Mouse (Mus musculus): ENCODE measurements at regions not wholly inside any gene's neighbourhood (a gene's known extent, or its start where the extent isn't known, plus 50 kb on each side); places are given as distances from the start of the nearest gene placed in this dataset.

GRCm38 (mm10) chr5:118447366-118447765, 113.1 kb upstream of the Med13l start:
- intact Hi-C loops (cut with DNase I): no loop called here
- DNase-seq: peak in 1 of 2 experiments; percentile 51

GRCm38 (mm10) chr5:118448884-118449515, 111.5 kb upstream of the Med13l start:
- no peak for DNase-seq
- intact Hi-C loops (cut with DNase I): no loop called here

GRCm38 (mm10) chr5:118449893-118450292, 110.6 kb upstream of the Med13l start:
- intact Hi-C loops (cut with DNase I): no loop called here
- no peak for DNase-seq

- no peak for DNase-seq
- intact Hi-C loops (cut with DNase I): no loop called here
Measured at GRCm38 (mm10) chr5:118452052-118452451, 108.4 kb upstream of the Med13l start.

GRCm38 (mm10) chr5:118454096-118454495, 106.4 kb upstream of the Med13l start:
- intact Hi-C loops (cut with DNase I): no loop called here
- no peak for DNase-seq

GRCm38 (mm10) chr5:118458727-118459390, 101.6 kb upstream of the Med13l start:
- intact Hi-C loops (cut with DNase I): no loop called here
- peak; percentile 67 to 72 for DNase-seq

GRCm38 (mm10) chr5:118459391-118459792, 101.1 kb upstream of the Med13l start:
- intact Hi-C loops (cut with DNase I): no loop called here
- peak; percentile 33 to 36 for DNase-seq

- intact Hi-C loops (cut with DNase I): loop anchor here (5.0 kb wide), 1 partner anchor 50 kb away; no protein-coding TSS in a partner anchor
- DNase-seq: no peak
Measured at GRCm38 (mm10) chr5:118461967-118462366, 98.5 kb upstream of the Med13l start.

- DNase-seq: peak; percentile 71
- intact Hi-C loops (cut with DNase I): loop anchor here (5.0 kb wide), 1 partner anchor 47 kb away; no protein-coding TSS in a partner anchor
Measured at GRCm38 (mm10) chr5:118464931-118465801, 95.3 kb upstream of the Med13l start.

GRCm38 (mm10) chr5:118465991-118466750, 94.3 kb upstream of the Med13l start:
- DNase-seq: no peak
- intact Hi-C loops (cut with DNase I): no loop called here

- intact Hi-C loops (cut with DNase I): no loop called here
Measured at GRCm38 (mm10) chr5:118468739-118469138, 91.7 kb upstream of the Med13l start.

GRCm38 (mm10) chr5:118471569-118471968, 88.9 kb upstream of the Med13l start:
- DNase-seq: no peak
- intact Hi-C loops (cut with DNase I): no loop called here

More at GRCm38 (mm10) chr5:118468739-118469138, 91.7 kb upstream of the Med13l start:
- no peak for DNase-seq

- intact Hi-C loops (cut with DNase I): no loop called here
- no peak for DNase-seq
Measured at GRCm38 (mm10) chr5:118472291-118472690, 88.2 kb upstream of the Med13l start.

GRCm38 (mm10) chr5:118473128-118473730, 87.2 kb upstream of the Med13l start:
- intact Hi-C loops (cut with DNase I): no loop called here
- DNase-seq: no peak

- intact Hi-C loops (cut with DNase I): loop anchor here (5.0 kb wide), 2 partner anchors 86 to 144 kb away; partner anchors contain the start of gene Med13l
- peak; percentile 47 to 74 for DNase-seq
Measured at GRCm38 (mm10) chr5:118476597-118476996, 83.9 kb upstream of the Med13l start.

- intact Hi-C loops (cut with DNase I): loop anchor here (5.0 kb wide), 2 partner anchors 85 to 145 kb away; partner anchors contain the start of gene Med13l
- DNase-seq: no peak
Measured at GRCm38 (mm10) chr5:118477131-118478119, 83.1 kb upstream of the Med13l start.

GRCm38 (mm10) chr5:118478120-118478768, 82.2 kb upstream of the Med13l start:
- intact Hi-C loops (cut with DNase I): loop anchor here (5.0 kb wide), 2 partner anchors 84 to 146 kb away; partner anchors contain the start of gene Med13l
- peak; percentile 70 to 80 for DNase-seq

- intact Hi-C loops (cut with DNase I): loop anchor here (5.0 kb wide), 2 partner anchors 82 to 148 kb away; partner anchors contain the start of gene Med13l
- no peak for DNase-seq
Measured at GRCm38 (mm10) chr5:118480000-118480399, 80.5 kb upstream of the Med13l start.
